Mouse (Mus musculus) embryonic fibroblast, embryonic 13.5 days (primary cell): Measurements from ENCODE around the gene Slc7a5.

Source experiments
- CTCF ChIP-seq: IDR thresholded peaks from 2 replicates; pipeline ENCODE4 v1.5.1; 2011; ENCODE audit warnings: mild to moderate bottlenecking, control low read depth, low read length, moderate library complexity, borderline replicate concordance; ENCODE audit not compliant: insufficient read depth
- POLR2A ChIP-seq: IDR thresholded peaks from 2 replicates; pipeline ENCODE4 v1.6.1; 2011; ENCODE audit warnings: low read depth, mild to moderate bottlenecking, control low read depth, low read length, moderate library complexity

DNA sequence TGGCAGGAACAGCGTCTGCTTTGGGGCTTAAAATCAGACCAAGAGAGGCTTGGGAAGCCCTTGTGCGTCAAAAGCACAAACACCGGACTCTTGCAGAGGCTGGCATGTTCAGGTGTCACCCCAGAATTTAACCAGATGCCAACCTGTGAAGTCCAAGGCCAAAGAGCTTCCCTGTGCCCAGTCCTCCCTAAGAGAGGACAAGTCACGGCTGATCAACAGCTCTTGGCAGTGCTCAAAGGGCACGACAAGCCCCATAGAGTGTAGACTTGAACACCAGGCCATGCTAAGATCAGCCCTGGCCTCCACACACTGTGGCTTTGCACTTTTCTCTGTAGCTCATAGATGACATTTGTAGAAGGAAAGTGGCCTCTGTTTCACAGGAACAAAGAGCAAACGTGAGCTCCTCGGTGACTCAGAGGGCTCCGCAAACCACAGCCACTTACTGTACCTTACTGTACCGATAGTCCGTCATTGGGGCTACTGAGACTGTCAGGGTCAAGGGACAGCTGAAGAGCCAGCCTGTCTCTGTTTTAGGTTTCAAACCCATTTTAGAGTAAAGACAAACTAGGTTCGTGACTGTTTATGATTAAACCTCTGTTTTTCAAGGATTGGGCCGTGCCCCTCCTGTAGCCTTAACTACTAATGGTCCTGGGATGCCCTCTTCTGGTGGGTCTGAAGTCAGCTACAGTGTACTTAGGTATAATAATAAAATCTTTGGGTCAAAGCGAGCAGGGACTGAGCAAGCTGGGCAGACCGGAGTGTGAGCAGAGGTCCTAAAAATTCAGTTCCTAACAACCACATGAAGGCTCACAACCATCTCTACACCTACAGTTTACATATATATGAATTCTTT, 25.4 kb upstream of the Slc7a5 start:
- TF ChIP-seq POLR2A, result no peak
- TF ChIP-seq CTCF, result no peak
